Mouse (Mus musculus): ENCODE measurements around the gene Phf13. TPM values are rescaled to one million over a fixed set of nuclear protein-coding genes. Genes with fewer than 3 reads are reported as not detected.

The Phf13 gene
- total RNA-seq, 1 experiment from 2014 or later = 3.3 TPM

DNA sequence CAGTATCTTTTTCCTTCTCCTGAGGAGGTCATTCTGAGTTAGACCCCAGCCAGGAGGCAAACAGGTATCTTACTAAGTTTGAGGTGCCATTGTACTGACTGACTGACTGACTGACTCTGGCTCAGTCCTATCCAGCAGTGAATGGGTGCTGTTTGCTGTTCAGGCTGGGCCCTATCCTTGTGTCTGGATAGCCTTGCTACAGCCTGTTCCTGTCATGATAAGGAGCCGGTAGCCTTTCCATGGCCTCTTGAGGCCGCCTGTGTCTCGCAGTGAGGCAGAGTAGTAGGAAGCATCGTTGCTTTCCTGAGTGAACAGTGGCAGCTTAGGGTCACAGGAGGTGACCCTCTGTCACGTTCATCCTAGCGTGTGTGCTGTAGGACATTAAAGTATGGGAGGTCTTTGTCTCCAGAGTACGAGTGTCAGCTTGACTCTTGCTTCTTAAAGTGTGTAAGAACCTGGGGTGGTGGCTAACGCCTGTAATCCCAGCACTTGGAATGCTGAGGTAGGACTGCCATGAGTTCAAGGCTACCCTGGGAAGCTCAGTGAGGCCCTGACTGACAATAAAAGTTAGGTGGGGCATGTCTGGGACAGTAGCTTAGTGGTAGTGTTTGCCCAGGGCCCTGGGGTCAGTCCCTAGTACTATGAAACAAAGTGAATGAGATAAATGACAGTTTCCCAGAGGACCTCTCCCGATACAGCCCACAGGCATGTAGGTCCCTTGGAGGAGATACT lies 38.3 kb downstream of the Phf13 start:
- no peak for ATAC-seq (replicated peaks; ENCODE audit: low read depth, poor library complexity, severe bottlenecking)

GRCm38 (mm10) chr4:151955791-151956190 lies 40.3 kb downstream of the Phf13 start:
- no peak for ATAC-seq (replicated peaks; ENCODE audit: low read depth, poor library complexity, severe bottlenecking)

- no peak for ATAC-seq (replicated peaks; ENCODE audit: low read depth, poor library complexity, severe bottlenecking)
Measured at GRCm38 (mm10) chr4:151953209-151953608, 42.8 kb downstream of the Phf13 start.

GRCm38 (mm10) chr4:151948497-151949471 lies 47.3 kb downstream of the Phf13 start:
- ATAC-seq (replicated peaks; ENCODE audit: low read depth, poor library complexity, severe bottlenecking) = no peak

- ATAC-seq (replicated peaks; ENCODE audit: low read depth, poor library complexity, severe bottlenecking) = no peak
Measured at GRCm38 (mm10) chr4:151946211-151946610, 49.8 kb downstream of the Phf13 start.

Other genes with a start within 250 kb of the Phf13 start
- 26.6 and 34.9 TPM in 2 replicates for gene Camta1, start 134.4 kb downstream of the Phf13 start, total RNA-seq (2017)
- 63.7 and 65.2 TPM in 2 replicates for gene Dnajc11, start 62.6 kb downstream of the Phf13 start, total RNA-seq (2017)
- 6.3 and 11.8 TPM in 2 replicates for gene Thap3, start 7.3 kb downstream of the Phf13 start, total RNA-seq (2017)
- 6.6 and 8.8 TPM in 2 replicates for gene Klhl21, start 12.5 kb upstream of the Phf13 start, total RNA-seq (2017)
- 7.4 and 10.7 TPM in 2 replicates for gene Zbtb48, start 31.4 kb upstream of the Phf13 start, total RNA-seq (2017)
- gene Tas1r1, start 42.3 kb upstream of the Phf13 start, total RNA-seq (2017) = 0.49 and 1.5 TPM in 2 replicates
- gene Nol9, start 43.1 kb upstream of the Phf13 start, total RNA-seq (2017) = 25.7 and 35.7 TPM in 2 replicates
- gene Plekhg5, start 76.2 kb upstream of the Phf13 start, total RNA-seq (2017) = 6.0 and 7.2 TPM in 2 replicates
- gene Tnfrsf25, start 119.7 kb upstream of the Phf13 start, total RNA-seq (2017) = not detected in 2 replicates
- 1.3 and 1.8 TPM in 2 replicates for gene Espn, start 156.1 kb upstream of the Phf13 start, total RNA-seq (2017)
- gene Hes2, start 162.6 kb upstream of the Phf13 start, total RNA-seq (2017) = not detected in 2 replicates
- 58.2 and 59.6 TPM in 2 replicates for gene Acot7, start 181.9 kb upstream of the Phf13 start, total RNA-seq (2017)

Measured in common myeloid progenitor, adult 5-6 weeks (primary cell).